Comparison of ENCODE assay signal across 8 mouse cellular contexts in genomic region chr2:154568329-154569070, GRCm38 (mm10). TPM values are rescaled to one million over a fixed set of nuclear protein-coding genes. Genes with fewer than 3 reads are reported as not detected.
DNase-seq lines count a peak whose midpoint lies in the region; ATAC-seq and TF ChIP-seq lines count a peak whose summit lies in the region.

No protein-coding gene starts in this region.

- peaks cover 53% of the 10 kb centered on the region for H3K4me1 ChIP-seq in forebrain, embryonic 13.5 days
- peaks cover 70% of the 10 kb centered on the region for H3K4me1 ChIP-seq in limb, embryonic 13.5 days

- H3K4me2 ChIP-seq in forebrain, embryonic 13.5 days: peak overlapping the region; percentile 80
- H3K4me2 ChIP-seq in limb, embryonic 13.5 days (replicated peaks): peak overlapping the region; percentile 87
- H3K4me2 ChIP-seq in myocyte (ENCODE audit: low read depth): peak overlapping the region; percentile 84

- H3K9me3 ChIP-seq in forebrain, embryonic 13.5 days (replicated peaks): no peaks in the 10 kb centered on the region
- H3K9me3 ChIP-seq in limb, embryonic 13.5 days: no peaks in the 10 kb centered on the region

- H3K27ac ChIP-seq in forebrain, embryonic 13.5 days: peak overlapping the region; percentile 90
- peak overlapping the region; percentile 85 for H3K27ac ChIP-seq in limb, embryonic 13.5 days

- no peak for TF ChIP-seq POLR2A in myocyte (IDR thresholded peaks at IDR 0.05; ENCODE audit: insufficient read length, low read depth)

- peak overlapping the region; percentile 83 for H3K4me3 ChIP-seq in forebrain, embryonic 13.5 days
- H3K4me3 ChIP-seq in limb, embryonic 13.5 days: peak overlapping the region; percentile 79
- peak overlapping the region; percentile 49 for H3K4me3 ChIP-seq in myocyte

- no peaks in the 10 kb centered on the region for H3K27me3 ChIP-seq in forebrain, embryonic 13.5 days
- no peaks in the 10 kb centered on the region for H3K27me3 ChIP-seq in limb, embryonic 13.5 days
- H3K27me3 ChIP-seq in myocyte (ENCODE audit: control insufficient read depth, insufficient read depth, insufficient read length): no peaks in the 10 kb centered on the region

- H3K36me3 ChIP-seq in forebrain, embryonic 13.5 days (ENCODE audit: poor library complexity, severe bottlenecking): peaks cover 13% of the 10 kb centered on the region
- H3K36me3 ChIP-seq in limb, embryonic 13.5 days: peaks cover 10% of the 10 kb centered on the region
- no peaks in the 10 kb centered on the region for H3K36me3 ChIP-seq in myocyte (ENCODE audit: control insufficient read depth, insufficient read depth)

- WGBS in forebrain, embryonic 13.5 days: 7% methylated on average over 10 of the region's 10 CpGs
- 20% methylated on average over 10 of the region's 10 CpGs for WGBS in limb, embryonic 13.5 days

- peak; percentile 66 to 69 for DNase-seq in kidney, postnatal 4 days
- DNase-seq in kidney, adult 8-10 months: no peak
- peak; percentile 68 for DNase-seq in ZHBTc4 (ENCODE audit: low read depth, low spot score)
- DNase-seq in thymus, postnatal 0 days (ENCODE audit: low spot score): no peak
- no peak for DNase-seq in spleen, postnatal 14 days (ENCODE audit: low spot score in 2 of 2)

- H3ac ChIP-seq in myocyte (ENCODE audit: control insufficient read depth, insufficient read length): peak overlapping the region; percentile 25

- peak overlapping the region; percentile 79 for H3K9ac ChIP-seq in forebrain, embryonic 13.5 days
- H3K9ac ChIP-seq in limb, embryonic 13.5 days: peak overlapping the region; percentile 84

- H3K79me2 ChIP-seq in myocyte (ENCODE audit: control insufficient read depth, insufficient read depth): peaks cover 15% of the 10 kb centered on the region

- ATAC-seq in forebrain, embryonic 13.5 days: peak; percentile 11; the same call in 1 of the 2 replicates
- ATAC-seq in limb, embryonic 13.5 days (ENCODE audit: low FRiP score, low read depth): no peak

TF ChIP-seq in myocyte, 11 proteins besides CTCF, POLR2A, EP300 and RAD21:
- TF ChIP-seq MYOD1 (IDR thresholded peaks at IDR 0.05; ENCODE audit: control insufficient read depth in 1 of 3, insufficient read length in 2 of 3, low read depth in 2 of 3) (peak in 2 of 3 experiments; percentile 42 to 70), POLR2AphosphoS2 (IDR thresholded peaks at IDR 0.05; ENCODE audit: insufficient read length, low read depth) (no peak), MYOG (IDR thresholded peaks at IDR 0.05; ENCODE audit: control insufficient read depth in 1 of 3, insufficient read depth in 1 of 3, insufficient read length in 2 of 3, low read depth in 2 of 3) (peak in 2 of 3 experiments; percentile 24 to 48)

RNA-seq across cellular contexts. Expression of gene E2f1, which starts 1.2 kb away (rescaled TPM):
- 20.8 and 22.8 TPM in 2 replicates for polyA plus RNA-seq in forebrain, embryonic 13.5 days (2015; fragmentation: Nextera tagmentation; extraction: Ambion mirVana)
- 20.1 and 20.8 TPM in 2 replicates for polyA plus RNA-seq in limb, embryonic 13.5 days (2015; fragmentation: Nextera tagmentation; extraction: Ambion mirVana)
- 11.0 TPM for polyA plus RNA-seq in myocyte (2012; fragmentation: generic; extraction: Trizol)
- polyA plus RNA-seq in thymus, postnatal 0 days (2015; fragmentation: Nextera tagmentation; extraction: Ambion mirVana): 14.7 and 16.8 TPM in 2 replicates

RNA-seq across cellular contexts. Expression of gene Necab3, which starts 9.8 kb away (rescaled TPM):
- polyA plus RNA-seq in forebrain, embryonic 13.5 days (2015; fragmentation: Nextera tagmentation; extraction: Ambion mirVana): 19.8 and 25.4 TPM in 2 replicates
- polyA plus RNA-seq in limb, embryonic 13.5 days (2015; fragmentation: Nextera tagmentation; extraction: Ambion mirVana): 3.7 and 3.9 TPM in 2 replicates
- polyA plus RNA-seq in myocyte (2012; fragmentation: generic; extraction: Trizol): 0.12 TPM
- 5.1 TPM in 2 replicates for polyA plus RNA-seq in thymus, postnatal 0 days (2015; fragmentation: Nextera tagmentation; extraction: Ambion mirVana)

RNA-seq across cellular contexts. Expression of gene Actl10, which starts 16.9 kb away (rescaled TPM):
- 0.49 and 0.68 TPM in 2 replicates for polyA plus RNA-seq in forebrain, embryonic 13.5 days (2015; fragmentation: Nextera tagmentation; extraction: Ambion mirVana)
- polyA plus RNA-seq in limb, embryonic 13.5 days (2015; fragmentation: Nextera tagmentation; extraction: Ambion mirVana): 0.33 and 0.47 TPM in 2 replicates
- polyA plus RNA-seq in myocyte (2012; fragmentation: generic; extraction: Trizol): 0.17 TPM
- 0.09 and 0.10 TPM in 2 replicates for polyA plus RNA-seq in thymus, postnatal 0 days (2015; fragmentation: Nextera tagmentation; extraction: Ambion mirVana)

RNA-seq across cellular contexts. Expression of gene 1700003F12Rik, which starts 21.6 kb away (rescaled TPM):
- 1.4 TPM in 2 replicates for polyA plus RNA-seq in forebrain, embryonic 13.5 days (2015; fragmentation: Nextera tagmentation; extraction: Ambion mirVana)
- 0.88 and 1.1 TPM in 2 replicates for polyA plus RNA-seq in limb, embryonic 13.5 days (2015; fragmentation: Nextera tagmentation; extraction: Ambion mirVana)
- 22.9 TPM for polyA plus RNA-seq in myocyte (2012; fragmentation: generic; extraction: Trizol)
- polyA plus RNA-seq in thymus, postnatal 0 days (2015; fragmentation: Nextera tagmentation; extraction: Ambion mirVana): 1.1 and 2.6 TPM in 2 replicates

RNA-seq across cellular contexts. Expression of gene Pxmp4, which starts 35.0 kb away (rescaled TPM):
- polyA plus RNA-seq in forebrain, embryonic 13.5 days (2015; fragmentation: Nextera tagmentation; extraction: Ambion mirVana): 10.7 and 13.0 TPM in 2 replicates
- polyA plus RNA-seq in limb, embryonic 13.5 days (2015; fragmentation: Nextera tagmentation; extraction: Ambion mirVana): 18.8 and 21.6 TPM in 2 replicates
- 12.5 TPM for polyA plus RNA-seq in myocyte (2012; fragmentation: generic; extraction: Trizol)
- polyA plus RNA-seq in thymus, postnatal 0 days (2015; fragmentation: Nextera tagmentation; extraction: Ambion mirVana): 51.8 and 52.1 TPM in 2 replicates

Comparison
In these comparisons a context has a peak if more than half of its experiments do, and no peak if none do; other contexts are left out.
1. DNase-seq: peak in kidney, postnatal 4 days (2 of 2) and ZHBTc4 (single experiment); none in kidney, adult 8-10 months (0 of 2), thymus, postnatal 0 days (single experiment) and spleen, postnatal 14 days (0 of 2).
2. Peak in every context shown above with its lines, with median percentiles within 50 percentile points of each other: H3K4me2 ChIP-seq and H3K4me3 ChIP-seq.